Mouse (Mus musculus) limb, embryonic 15.5 days (tissue): ENCODE results near the gene Chchd5. TPM values are rescaled to one million over a fixed set of nuclear protein-coding genes. Genes with fewer than 3 reads are reported as not detected.

ENCODE experiments used
- ATAC-seq: fragments of 200-750 bp; cut with Nextera tagmentation; 2 replicates; pipeline ENCODE4 v1.8.0; 2017; ENCODE audit warnings: low read depth, moderate TSS enrichment; ENCODE audit not compliant: insufficient number of reproducible peaks, low FRiP score, low TSS enrichment
- H3K27ac ChIP-seq: fragments of 300-500 bp; sonication (generic); 2 replicates; pipeline ENCODE4 v1.5.1; 2015; ENCODE audit warnings: moderate library complexity, mild to moderate bottlenecking, inconsistent platforms
- H3K27me3 ChIP-seq: fragments of 300-500 bp; sonication (generic); 2 replicates; pipeline ENCODE4 v1.6.1; 2015; ENCODE audit warnings: inconsistent platforms
- H3K36me3 ChIP-seq: fragments of 300-500 bp; sonication (generic); 2 replicates; pipeline ENCODE4 v1.6.1; 2015; ENCODE audit warnings: inconsistent platforms
- H3K4me1 ChIP-seq: fragments of 300-500 bp; sonication (generic); 2 replicates; pipeline ENCODE4 v1.6.1; 2015; ENCODE audit warnings: inconsistent platforms
- H3K4me2 ChIP-seq: fragments of 300-500 bp; sonication (generic); 2 replicates; pipeline ENCODE4 v1.6.1; 2015; ENCODE audit warnings: mild to moderate bottlenecking, inconsistent platforms
- H3K4me3 ChIP-seq: fragments of 300-500 bp; sonication (generic); 2 replicates; pipeline ENCODE4 v1.5.1; 2015; ENCODE audit warnings: mild to moderate bottlenecking, inconsistent platforms
- H3K9ac ChIP-seq: fragments of 300-500 bp; sonication (generic); 2 replicates; pipeline ENCODE4 v1.6.1; 2015; ENCODE audit warnings: inconsistent platforms
- H3K9me3 ChIP-seq: fragments of 300-500 bp; sonication (generic); 2 replicates; pipeline ENCODE4 v1.6.1; 2016; ENCODE audit warnings: inconsistent platforms
- WGBS: fragments of 180-500 bp; shearing (Covaris S2); methylation state at CpG from one replicate; pipeline ENCODE4 v1.1.7; 2015; 5-methylcytosine and 5-hydroxymethylcytosine counted together
- polyA plus RNA-seq: library from polyadenylated mRNA; unstranded; fragments of >200 nt; fragmentation: Nextera tagmentation; extraction: Ambion mirVana; gene quantifications from 2 replicates; pipeline ENCODE4 v1.2.1, GENCODE M21; 2015

Chchd5 gene
- polyA plus RNA-seq, 1 experiment from 2014 or later = 24.3 TPM

DNA sequence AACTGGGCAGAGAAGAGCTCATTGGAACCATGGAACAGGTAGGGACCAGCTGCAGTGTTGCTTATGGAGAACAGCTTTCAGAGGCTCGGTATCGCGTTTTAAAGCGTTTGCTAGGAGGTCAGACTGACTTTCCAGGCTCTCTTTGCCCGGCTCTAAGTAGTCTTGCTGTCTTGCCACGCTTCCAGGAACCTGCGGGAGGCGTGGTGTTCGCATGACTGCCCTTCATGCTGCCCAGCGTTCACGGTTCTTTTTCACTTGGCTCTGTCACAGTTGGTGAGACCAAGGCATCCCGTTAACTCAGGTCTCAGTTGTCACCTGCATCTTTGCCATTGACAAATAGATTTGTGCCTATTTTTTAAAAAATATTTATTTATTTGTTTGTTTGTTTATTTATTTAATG is 11.4 kb upstream of the Chchd5 start:
- H3K4me1 ChIP-seq = no peaks in the 10 kb centered on the region
- H3K9me3 ChIP-seq = no peaks in the 10 kb centered on the region
- H3K27ac ChIP-seq = no peak overlapping the region
- H3K9ac ChIP-seq = no peak overlapping the region
- ATAC-seq = no peak
- no peaks in the 10 kb centered on the region for H3K27me3 ChIP-seq
- no peak overlapping the region for H3K4me2 ChIP-seq
- H3K4me3 ChIP-seq = no peak overlapping the region
- H3K36me3 ChIP-seq = peaks cover 95% of the 10 kb centered on the region
- WGBS = 97% methylated on average over 12 of the region's 12 CpGs

- Histone ChIP-seq H3K4me2 (no peak overlapping the region), H3K27me3 (no peaks in the 10 kb centered on the region), H3K36me3 (peaks cover 93% of the 10 kb centered on the region), H3K4me3 (no peak overlapping the region), H3K4me1 (no peaks in the 10 kb centered on the region), H3K27ac (no peak overlapping the region), H3K9ac (no peak overlapping the region), H3K9me3 (no peaks in the 10 kb centered on the region)
- 95% methylated on average over 8 of the region's 8 CpGs for WGBS
- no peak for ATAC-seq
Observed at GRCm38 (mm10) chr2:129121986-129122385, 7.5 kb upstream of the Chchd5 start.

DNA sequence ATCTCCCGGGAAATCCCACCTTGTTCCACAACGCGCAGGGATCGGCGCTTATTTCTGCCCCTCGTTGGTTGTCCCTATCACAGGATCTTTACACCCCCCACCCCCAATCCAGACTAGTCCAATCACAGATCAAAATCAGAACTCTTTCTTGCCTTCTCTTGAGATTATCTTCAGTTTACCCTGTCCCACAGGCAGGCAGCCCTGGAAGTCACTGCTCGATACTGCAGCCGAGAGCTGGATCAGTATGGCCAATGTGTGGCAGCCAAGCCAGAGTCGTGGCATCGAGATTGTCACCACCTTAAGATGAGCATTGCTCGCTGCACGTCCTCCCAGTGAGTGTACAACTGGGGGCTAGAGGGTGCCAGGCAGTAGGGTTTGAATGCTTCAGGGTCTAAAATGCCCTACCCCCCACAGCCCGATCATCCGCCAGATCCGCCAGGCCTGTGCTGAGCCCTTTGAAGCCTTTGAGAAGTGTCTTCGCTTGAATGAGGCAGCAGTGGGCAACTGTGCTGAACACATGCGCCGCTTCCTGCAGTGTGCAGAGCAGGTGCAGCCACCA is 566 bp downstream of the Chchd5 start:
- H3K9ac ChIP-seq = peak overlapping the region; percentile 44
- ATAC-seq = no peak
- H3K9me3 ChIP-seq = peaks cover 3% of the 10 kb centered on the region; the same call in 1 of the 2 replicates
- peak overlapping the region; percentile 65 for H3K4me3 ChIP-seq
- peak overlapping the region; percentile 74 for H3K4me2 ChIP-seq
- peaks cover 13% of the 10 kb centered on the region for H3K4me1 ChIP-seq
- 38% methylated on average over 18 of the region's 18 CpGs for WGBS
- H3K36me3 ChIP-seq = peaks cover 44% of the 10 kb centered on the region
- H3K27me3 ChIP-seq = no peaks in the 10 kb centered on the region
- peak overlapping the region; percentile 93 for H3K27ac ChIP-seq

GRCm38 (mm10) chr2:129130776-129131175 is 1.3 kb downstream of the Chchd5 start:
- H3K27me3 ChIP-seq = no peaks in the 10 kb centered on the region
- 91% methylated on average over 2 of the region's 2 CpGs for WGBS
- H3K9ac ChIP-seq = no peak overlapping the region
- peaks cover 37% of the 10 kb centered on the region for H3K36me3 ChIP-seq
- H3K4me3 ChIP-seq = no peak overlapping the region
- peak overlapping the region; percentile 74 for H3K4me2 ChIP-seq
- peaks cover 13% of the 10 kb centered on the region for H3K4me1 ChIP-seq
- H3K9me3 ChIP-seq = peaks cover 3% of the 10 kb centered on the region; the same call in 1 of the 2 replicates
- no peak overlapping the region for H3K27ac ChIP-seq
- no peak for ATAC-seq

GRCm38 (mm10) chr2:129132231-129132630 is 2.7 kb downstream of the Chchd5 start:
- peaks cover 3% of the 10 kb centered on the region; the same call in 1 of the 2 replicates for H3K9me3 ChIP-seq
- no peak overlapping the region for H3K4me3 ChIP-seq
- no peak for ATAC-seq
- H3K27me3 ChIP-seq = no peaks in the 10 kb centered on the region
- H3K9ac ChIP-seq = no peak overlapping the region
- peaks cover 13% of the 10 kb centered on the region for H3K4me1 ChIP-seq
- no peak overlapping the region for H3K4me2 ChIP-seq
- H3K27ac ChIP-seq = no peak overlapping the region
- H3K36me3 ChIP-seq = peaks cover 24% of the 10 kb centered on the region
- 94% methylated on average over 7 of the region's 7 CpGs for WGBS

DNA sequence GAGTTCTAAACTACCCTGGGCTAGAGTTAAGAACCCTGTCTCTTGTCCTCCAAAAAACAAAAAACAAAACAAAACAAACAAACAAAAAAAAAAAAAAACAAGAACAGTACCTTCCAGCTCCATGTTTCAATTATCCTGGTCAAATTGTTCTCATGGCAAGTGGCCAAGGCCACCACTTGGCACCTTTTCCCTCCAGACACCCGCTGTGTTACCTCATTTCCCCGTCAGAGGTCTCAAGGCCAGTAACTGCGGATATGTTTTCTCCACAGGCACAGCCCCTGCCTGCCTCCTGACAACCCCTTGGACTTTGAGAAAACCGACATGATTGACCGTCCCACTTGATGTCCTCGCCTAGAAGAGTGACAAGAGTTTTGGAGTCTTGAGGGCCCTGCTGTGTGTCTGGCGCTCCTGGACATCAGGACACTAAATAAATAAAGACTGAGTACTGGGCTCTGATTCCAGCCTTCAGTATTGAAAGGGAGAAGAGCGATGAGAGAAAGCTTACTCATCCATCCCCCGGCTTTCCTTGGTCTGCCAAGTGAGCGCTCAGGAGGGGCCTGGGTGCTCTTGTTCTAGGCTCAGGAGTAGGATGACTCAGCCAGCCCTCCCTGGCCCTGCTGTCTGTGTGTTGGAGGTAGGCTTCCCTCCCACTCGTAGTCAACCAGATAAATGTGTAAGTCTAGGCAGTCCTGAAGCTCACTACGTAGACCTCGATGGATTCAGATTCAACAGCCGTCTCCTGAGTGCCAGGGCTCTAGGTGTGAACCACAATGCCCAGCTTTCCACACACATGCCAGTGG is 3.7 kb downstream of the Chchd5 start:
- WGBS = 97% methylated on average over 14 of the region's 14 CpGs
- peaks cover 13% of the 10 kb centered on the region for H3K4me1 ChIP-seq
- no peak overlapping the region for H3K4me2 ChIP-seq
- no peak for ATAC-seq
- peaks cover 21% of the 10 kb centered on the region for H3K36me3 ChIP-seq
- H3K9ac ChIP-seq = no peak overlapping the region
- no peak overlapping the region for H3K27ac ChIP-seq
- no peaks in the 10 kb centered on the region for H3K27me3 ChIP-seq
- peaks cover 3% of the 10 kb centered on the region; the same call in 1 of the 2 replicates for H3K9me3 ChIP-seq
- no peak overlapping the region for H3K4me3 ChIP-seq

DNA sequence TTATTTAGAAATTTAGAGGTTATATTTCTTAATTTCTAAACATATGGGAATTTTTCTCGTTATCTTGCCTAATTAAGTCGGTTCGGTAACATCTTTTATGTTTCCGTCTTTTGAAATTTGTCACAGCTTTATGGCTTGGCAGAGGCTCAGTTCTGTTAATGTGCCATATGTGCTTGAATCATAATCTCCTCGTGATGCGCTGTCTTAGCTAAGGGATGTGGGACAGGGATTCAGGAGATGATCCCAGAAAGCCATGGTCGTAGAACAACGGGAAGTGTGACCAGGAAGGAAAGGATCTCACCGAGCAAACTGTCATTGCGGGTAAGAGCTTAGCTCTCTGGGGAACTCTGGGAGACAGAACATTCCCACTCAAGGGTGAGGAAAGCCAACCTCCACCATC is 10.4 kb downstream of the Chchd5 start:
- no peaks in the 10 kb centered on the region for H3K36me3 ChIP-seq
- H3K9me3 ChIP-seq = no peaks in the 10 kb centered on the region
- H3K4me2 ChIP-seq = no peak overlapping the region
- ATAC-seq = no peak
- H3K27me3 ChIP-seq = no peaks in the 10 kb centered on the region
- WGBS = 76% methylated on average over 10 of the region's 10 CpGs
- no peak overlapping the region for H3K4me3 ChIP-seq
- no peak overlapping the region for H3K9ac ChIP-seq
- no peak overlapping the region for H3K27ac ChIP-seq
- H3K4me1 ChIP-seq = no peaks in the 10 kb centered on the region

- no peak for ATAC-seq
- H3K4me3 ChIP-seq = no peak overlapping the region
- no peak overlapping the region for H3K27ac ChIP-seq
- H3K4me2 ChIP-seq = no peak overlapping the region
- H3K9ac ChIP-seq = no peak overlapping the region
- no peaks in the 10 kb centered on the region for H3K4me1 ChIP-seq
- WGBS = 70% methylated on average over 2 of the region's 2 CpGs
- H3K36me3 ChIP-seq = no peaks in the 10 kb centered on the region
- no peaks in the 10 kb centered on the region for H3K27me3 ChIP-seq
- H3K9me3 ChIP-seq = no peaks in the 10 kb centered on the region
Observed at GRCm38 (mm10) chr2:129148836-129149235, 19.3 kb downstream of the Chchd5 start.

GRCm38 (mm10) chr2:129150386-129150785 is 20.9 kb downstream of the Chchd5 start:
- no peak for ATAC-seq
- no peak overlapping the region for H3K4me3 ChIP-seq
- H3K36me3 ChIP-seq = no peaks in the 10 kb centered on the region
- WGBS = 81% methylated on average over 5 of the region's 5 CpGs
- no peaks in the 10 kb centered on the region for H3K4me1 ChIP-seq
- H3K4me2 ChIP-seq = no peak overlapping the region
- H3K9ac ChIP-seq = no peak overlapping the region
- H3K27me3 ChIP-seq = no peaks in the 10 kb centered on the region
- H3K9me3 ChIP-seq = no peaks in the 10 kb centered on the region
- H3K27ac ChIP-seq = no peak overlapping the region

DNA sequence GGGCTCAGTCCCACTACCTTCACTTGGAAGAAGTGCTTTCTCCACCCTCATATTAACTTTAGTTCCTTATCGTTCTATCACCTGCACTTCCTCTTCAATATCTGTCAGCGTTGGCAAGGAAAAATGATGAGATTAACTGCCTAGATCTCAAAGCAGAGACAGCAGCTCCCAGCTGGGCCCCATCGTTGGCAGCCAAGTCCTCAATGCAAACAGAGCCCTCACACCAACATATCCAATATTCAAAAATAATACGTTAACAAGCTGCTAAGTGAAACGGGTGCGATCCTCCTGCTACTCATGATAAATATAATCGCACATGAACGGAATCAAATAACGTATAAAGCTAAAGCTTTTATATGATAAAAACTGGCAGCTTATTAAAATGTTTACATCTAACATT is 21.6 kb downstream of the Chchd5 start:
- H3K27me3 ChIP-seq = no peaks in the 10 kb centered on the region
- H3K36me3 ChIP-seq = no peaks in the 10 kb centered on the region
- no peak overlapping the region for H3K4me2 ChIP-seq
- no peak for ATAC-seq
- 87% methylated on average over 9 of the region's 9 CpGs for WGBS
- H3K4me1 ChIP-seq = no peaks in the 10 kb centered on the region
- no peak overlapping the region for H3K27ac ChIP-seq
- H3K9me3 ChIP-seq = no peaks in the 10 kb centered on the region
- no peak overlapping the region for H3K9ac ChIP-seq
- H3K4me3 ChIP-seq = no peak overlapping the region

DNA sequence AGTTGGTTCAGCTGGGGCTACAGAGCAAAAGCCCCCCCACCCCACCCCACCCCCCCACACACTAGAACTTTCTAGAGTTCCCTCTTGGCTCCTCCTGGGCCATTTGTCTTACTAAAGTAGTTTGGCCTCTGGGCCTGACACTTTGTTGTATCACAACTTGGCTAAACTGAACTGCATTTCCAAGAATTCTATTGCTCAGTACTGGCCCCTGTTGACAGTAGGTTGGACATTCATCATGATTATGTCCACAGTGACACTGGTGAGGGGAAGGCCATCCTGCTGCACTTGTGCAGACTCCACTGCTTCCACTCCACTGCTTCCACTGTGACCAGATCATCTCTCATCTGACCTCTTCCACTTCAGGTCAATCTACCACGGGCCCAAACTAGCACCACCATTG is 23.3 kb downstream of the Chchd5 start:
- H3K36me3 ChIP-seq = no peaks in the 10 kb centered on the region
- H3K4me1 ChIP-seq = no peaks in the 10 kb centered on the region
- H3K4me2 ChIP-seq = no peak overlapping the region
- no peaks in the 10 kb centered on the region for H3K27me3 ChIP-seq
- no peak for ATAC-seq
- H3K27ac ChIP-seq = no peak overlapping the region
- no peak overlapping the region for H3K9ac ChIP-seq
- H3K4me3 ChIP-seq = no peak overlapping the region
- H3K9me3 ChIP-seq = no peaks in the 10 kb centered on the region
- 84% methylated on average over 1 of the region's 1 CpGs for WGBS

- no peak for ATAC-seq
- Histone ChIP-seq H3K9ac (no peak overlapping the region), H3K9me3 (no peaks in the 10 kb centered on the region), H3K36me3 (no peaks in the 10 kb centered on the region), H3K4me1 (no peaks in the 10 kb centered on the region), H3K27me3 (no peaks in the 10 kb centered on the region), H3K27ac (no peak overlapping the region), H3K4me3 (no peak overlapping the region), H3K4me2 (no peak overlapping the region)
- WGBS = 72% methylated on average over 5 of the region's 5 CpGs
Observed at GRCm38 (mm10) chr2:129164815-129165214, 35.3 kb downstream of the Chchd5 start.
